Mouse (Mus musculus) heart, embryonic 12.5 days (tissue): ENCODE measurements around the gene Pfn1. TPM values are rescaled to one million over a fixed set of nuclear protein-coding genes. Genes with fewer than 3 reads are reported as not detected.

Experiments used
- ATAC-seq: fragments of 200-750 bp; cut with Nextera tagmentation; 2 replicates; pipeline ENCODE4 v1.8.0; 2017; ENCODE audit warnings: moderate TSS enrichment, moderate library complexity; ENCODE audit not compliant: insufficient number of reproducible peaks, low FRiP score
- H3K27ac ChIP-seq: fragments of 300-500 bp; sonication (generic); 2 replicates; pipeline ENCODE4 v1.5.1; 2016; ENCODE audit warnings: mild to moderate bottlenecking, moderate library complexity; ENCODE audit not compliant: poor library complexity, severe bottlenecking
- H3K27me3 ChIP-seq: fragments of 300-500 bp; sonication (generic); replicated peaks from 2 replicates; pipeline ENCODE4 v1.6.1; 2016; ENCODE audit warnings: mild to moderate bottlenecking, moderate library complexity
- H3K36me3 ChIP-seq: fragments of 300-500 bp; sonication (generic); 2 replicates; pipeline ENCODE4 v1.6.1; 2016; ENCODE audit warnings: mild to moderate bottlenecking, moderate library complexity
- H3K4me1 ChIP-seq: fragments of 300-500 bp; sonication (generic); replicated peaks from 2 replicates; pipeline ENCODE4 v1.6.1; 2016; ENCODE audit warnings: mild to moderate bottlenecking
- H3K4me2 ChIP-seq: fragments of 300-500 bp; sonication (generic); 2 replicates; pipeline ENCODE4 v1.6.1; 2016; ENCODE audit warnings: mild to moderate bottlenecking, moderate library complexity
- H3K4me3 ChIP-seq: fragments of 300-500 bp; sonication (generic); 2 replicates; pipeline ENCODE4 v1.5.1; 2016; ENCODE audit warnings: mild to moderate bottlenecking
- H3K9ac ChIP-seq: fragments of 300-500 bp; sonication (generic); 2 replicates; pipeline ENCODE4 v1.6.1; 2016; ENCODE audit warnings: mild to moderate bottlenecking, moderate library complexity
- H3K9me3 ChIP-seq: fragments of 300-500 bp; sonication (generic); replicated peaks from 2 replicates; pipeline ENCODE4 v1.6.1; 2016; ENCODE audit warnings: mild to moderate bottlenecking, moderate library complexity
- WGBS: fragments of 180-500 bp; shearing (Covaris S2); methylation state at CpG from one replicate; pipeline ENCODE4 v1.1.7; 2016; 5-methylcytosine and 5-hydroxymethylcytosine counted together
- polyA plus RNA-seq: library from polyadenylated mRNA; unstranded; fragments of >200 nt; fragmentation: Nextera tagmentation; extraction: Ambion mirVana; gene quantifications from 2 replicates; pipeline ENCODE4 v1.2.1, GENCODE M21; 2016

The Pfn1 gene
- polyA plus RNA-seq, 1 experiment from 2014 or later: 1,661 TPM

DNA sequence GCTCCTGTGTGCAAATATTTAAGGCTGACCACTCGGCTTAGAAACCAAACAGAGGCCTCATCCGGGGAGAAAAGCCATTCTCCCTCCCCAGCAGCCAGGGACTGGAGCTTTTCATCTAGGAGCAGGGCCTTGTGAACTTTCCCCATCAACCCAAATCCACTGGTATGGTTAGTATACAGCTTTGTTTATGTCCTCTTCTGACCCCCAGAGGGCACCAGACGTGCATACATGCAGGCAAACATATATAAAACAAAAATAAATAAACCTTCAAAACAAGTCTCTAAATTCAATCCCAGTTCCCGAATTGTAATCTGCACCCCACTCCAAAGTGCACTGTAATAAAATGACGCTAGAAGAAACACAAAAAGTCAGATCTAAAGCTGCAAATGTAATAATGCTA is 24.9 kb downstream of the Pfn1 start:
- no peaks in the 10 kb centered on the region for H3K27me3 ChIP-seq
- no peak overlapping the region for H3K27ac ChIP-seq
- H3K9me3 ChIP-seq: no peaks in the 10 kb centered on the region
- no peak overlapping the region for H3K9ac ChIP-seq
- H3K4me3 ChIP-seq: no peak overlapping the region
- WGBS: 62% methylated on average over 5 of the region's 5 CpGs
- no peaks in the 10 kb centered on the region for H3K4me1 ChIP-seq
- H3K36me3 ChIP-seq: no peaks in the 10 kb centered on the region
- no peak overlapping the region for H3K4me2 ChIP-seq
- no peak for ATAC-seq

DNA sequence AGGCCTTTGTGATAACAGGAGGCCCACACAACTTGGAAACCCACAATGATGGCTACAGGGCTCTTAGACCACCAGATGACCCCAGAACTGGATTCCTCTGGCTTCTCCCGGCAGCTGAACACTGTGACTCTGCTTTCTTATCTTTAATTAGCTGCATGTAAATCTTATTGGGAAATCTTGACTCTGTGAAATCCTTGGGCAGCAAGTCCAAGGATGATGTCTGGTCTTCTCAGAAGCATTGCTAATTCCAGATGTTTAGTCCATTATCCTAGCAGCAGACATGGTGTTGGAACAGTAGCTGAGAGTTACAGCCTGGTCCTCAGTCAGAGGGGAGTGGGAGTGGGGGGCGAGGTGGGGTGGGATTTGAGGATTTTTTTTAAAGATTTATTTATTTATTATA is 26.0 kb downstream of the Pfn1 start:
- H3K36me3 ChIP-seq: no peaks in the 10 kb centered on the region
- 64% methylated on average over 2 of the region's 2 CpGs for WGBS

DNA sequence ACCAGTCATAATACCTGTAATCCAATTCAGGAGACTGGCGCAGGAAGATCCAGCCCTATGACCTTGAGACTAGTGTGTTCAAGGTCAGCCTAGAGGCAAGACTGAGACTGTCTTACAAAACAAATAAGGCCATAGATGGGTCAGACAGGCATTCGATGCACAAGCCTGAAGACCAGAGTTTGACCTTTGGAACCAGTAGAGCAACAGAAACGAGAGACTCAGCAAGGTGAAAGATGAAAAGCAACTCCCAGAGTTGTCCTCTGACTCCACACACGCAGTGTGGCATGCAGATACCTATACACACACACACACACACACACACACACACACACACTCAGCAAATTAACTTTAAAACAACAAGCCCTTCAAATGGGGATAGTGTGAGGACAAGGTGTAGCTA is 27.6 kb downstream of the Pfn1 start:
- no peaks in the 10 kb centered on the region; the same call in 1 of the 2 replicates for H3K4me1 ChIP-seq
- H3K36me3 ChIP-seq: no peaks in the 10 kb centered on the region
- no peak overlapping the region for H3K4me3 ChIP-seq
- no peak for ATAC-seq
- H3K4me2 ChIP-seq: no peak overlapping the region
- H3K9me3 ChIP-seq: no peaks in the 10 kb centered on the region
- no peaks in the 10 kb centered on the region for H3K27me3 ChIP-seq
- WGBS: 74% methylated on average over 4 of the region's 4 CpGs
- H3K27ac ChIP-seq: no peak overlapping the region
- no peak overlapping the region for H3K9ac ChIP-seq

More for the DNA sequence above, 26.0 kb downstream of the Pfn1 start:
- Histone ChIP-seq H3K27ac (no peak overlapping the region), H3K9ac (no peak overlapping the region), H3K4me2 (no peak overlapping the region), H3K27me3 (no peaks in the 10 kb centered on the region), H3K4me1 (no peaks in the 10 kb centered on the region), H3K4me3 (no peak overlapping the region), H3K9me3 (no peaks in the 10 kb centered on the region)
- no peak for ATAC-seq

DNA sequence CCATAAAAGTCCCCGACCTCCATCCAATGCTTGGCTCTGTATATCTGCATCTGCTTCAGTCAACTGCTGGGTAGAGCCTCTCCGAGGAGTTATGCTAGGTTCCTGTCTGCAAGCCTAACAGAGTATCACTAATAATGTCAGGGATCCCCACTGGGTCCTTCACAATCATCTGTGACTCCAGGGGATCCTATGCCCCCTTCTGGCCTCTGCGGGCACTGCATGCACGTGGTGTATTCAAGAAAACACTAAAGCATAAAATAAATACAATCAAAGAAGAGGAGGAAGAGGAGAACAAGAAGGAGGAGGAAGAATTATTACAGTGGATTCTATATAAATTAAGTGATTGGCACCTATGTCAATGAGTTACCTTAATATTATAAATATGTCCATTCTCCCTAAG is 29.0 kb downstream of the Pfn1 start:
- 48% methylated on average over 4 of the region's 4 CpGs for WGBS
- no peak overlapping the region for H3K27ac ChIP-seq
- H3K4me3 ChIP-seq: no peak overlapping the region
- no peaks in the 10 kb centered on the region for H3K9me3 ChIP-seq
- H3K4me2 ChIP-seq: no peak overlapping the region
- H3K4me1 ChIP-seq: no peaks in the 10 kb centered on the region; the same call in 1 of the 2 replicates
- no peaks in the 10 kb centered on the region for H3K36me3 ChIP-seq
- no peak for ATAC-seq
- no peak overlapping the region for H3K9ac ChIP-seq
- H3K27me3 ChIP-seq: no peaks in the 10 kb centered on the region

DNA sequence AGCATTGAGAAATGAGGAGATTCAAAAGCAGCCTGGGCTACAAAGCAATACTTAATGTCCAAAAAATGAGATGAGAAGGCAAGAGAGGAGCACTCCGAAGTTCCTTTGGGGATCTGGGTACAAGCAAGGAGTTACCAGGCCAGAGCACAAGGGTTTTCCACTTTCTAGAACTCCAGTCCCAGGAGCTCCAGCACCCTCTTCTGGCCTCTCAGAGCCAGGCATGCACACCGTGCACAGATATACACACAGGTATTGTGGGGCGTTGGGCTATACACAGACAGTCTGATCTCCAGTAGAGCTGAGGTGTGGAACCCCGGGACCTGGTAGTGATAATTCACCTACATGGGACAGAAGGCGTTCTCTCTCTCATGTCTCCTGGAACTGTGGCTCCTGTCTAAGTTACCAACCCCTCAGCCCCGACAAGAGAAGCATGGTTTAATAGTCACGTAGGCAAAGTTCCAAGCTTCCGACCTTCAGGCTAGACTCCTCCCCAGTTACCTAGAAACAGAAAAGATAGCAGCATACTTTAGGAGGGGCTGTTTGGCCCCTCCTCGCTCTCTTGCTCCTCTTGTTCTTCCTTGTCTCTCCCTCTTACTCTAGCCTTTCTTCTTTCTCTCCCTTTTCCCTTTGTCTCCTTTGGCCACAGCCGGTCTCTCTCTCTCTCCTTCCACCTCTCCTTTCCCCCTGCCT is 31.2 kb downstream of the Pfn1 start:
- no peak overlapping the region for H3K9ac ChIP-seq
- H3K36me3 ChIP-seq: no peaks in the 10 kb centered on the region
- H3K27me3 ChIP-seq: no peaks in the 10 kb centered on the region
- no peaks in the 10 kb centered on the region for H3K9me3 ChIP-seq
- no peak overlapping the region for H3K4me3 ChIP-seq
- no peak for ATAC-seq
- H3K4me2 ChIP-seq: no peak overlapping the region
- 66% methylated on average over 10 of the region's 10 CpGs for WGBS
- no peaks in the 10 kb centered on the region; the same call in 1 of the 2 replicates for H3K4me1 ChIP-seq
- no peak overlapping the region for H3K27ac ChIP-seq

DNA sequence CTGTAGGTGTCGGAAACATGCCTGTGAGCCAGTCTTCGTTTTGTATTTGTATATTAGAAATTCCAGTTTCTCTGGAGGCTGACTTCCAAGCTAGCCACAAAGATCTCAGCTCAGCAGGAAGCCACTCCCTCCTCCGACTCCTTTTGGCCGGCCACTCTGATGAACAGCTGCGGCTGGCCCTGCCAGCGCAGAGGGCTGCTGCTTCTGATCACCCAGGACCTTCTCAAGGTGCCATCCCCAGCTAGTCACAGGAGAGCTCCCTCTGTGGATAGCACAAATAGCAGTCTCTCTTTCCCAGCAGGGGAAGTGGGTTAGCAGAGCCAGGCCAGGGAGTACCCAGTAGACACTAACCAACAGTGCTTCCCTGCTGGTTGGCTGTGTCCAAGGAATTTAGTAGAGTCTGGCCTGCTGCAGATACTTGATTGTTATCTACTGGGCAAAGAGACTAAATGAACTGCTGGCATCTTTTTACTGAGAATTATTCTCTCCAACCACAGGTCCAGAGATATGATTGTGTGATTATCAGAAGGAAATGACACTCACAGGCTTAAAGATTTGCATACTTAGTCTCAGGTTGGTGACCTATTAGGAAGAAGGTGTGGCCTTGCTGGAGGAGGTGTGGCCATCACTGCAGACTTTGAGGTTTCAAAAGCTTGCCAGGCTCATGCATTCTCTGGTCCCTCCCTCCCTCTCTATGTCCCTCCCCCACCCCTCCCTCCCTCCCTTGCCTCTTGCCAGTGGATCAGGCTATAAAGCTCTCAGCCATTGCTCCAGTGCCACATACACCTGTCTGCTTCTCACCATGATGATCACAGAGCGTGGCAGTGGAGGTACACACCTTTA is 32.3 kb downstream of the Pfn1 start:
- Histone ChIP-seq H3K9ac (no peak overlapping the region), H3K4me2 (no peak overlapping the region), H3K27me3 (peaks cover 4% of the 10 kb centered on the region; the same call in 1 of the 2 replicates), H3K27ac (no peak overlapping the region), H3K4me1 (no peaks in the 10 kb centered on the region; the same call in 1 of the 2 replicates), H3K4me3 (no peak overlapping the region), H3K36me3 (no peaks in the 10 kb centered on the region), H3K9me3 (no peaks in the 10 kb centered on the region)
- ATAC-seq: no peak
- WGBS: 38% methylated on average over 7 of the region's 7 CpGs

DNA sequence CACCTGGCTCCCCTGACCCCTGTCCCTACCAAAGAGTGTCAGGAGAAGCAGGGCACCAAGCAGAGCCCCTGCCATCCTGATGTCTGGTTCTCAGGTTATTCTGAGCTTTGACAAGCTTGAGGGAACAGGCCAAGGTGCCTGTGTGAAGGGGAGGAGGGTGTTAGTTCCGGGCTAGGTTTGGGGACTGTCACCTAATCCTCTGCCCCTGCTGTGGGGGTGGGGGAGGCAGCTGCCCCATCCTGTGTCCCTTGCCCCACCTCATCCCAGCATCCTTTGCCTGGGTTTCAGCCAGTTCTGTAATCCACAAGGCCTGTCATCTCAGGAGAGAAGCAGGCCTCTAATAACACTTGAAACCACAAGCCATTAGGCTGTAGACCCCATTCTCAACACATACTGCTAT is 35.3 kb downstream of the Pfn1 start, which contains the start of gene Chrne:
Chrne (minus strand) TSS at position 116 of the 400 bp plus-strand sequence.
- WGBS: 12% methylated on average over 1 of the region's 1 CpGs
- peaks cover 19% of the 10 kb centered on the region for H3K4me1 ChIP-seq

DNA sequence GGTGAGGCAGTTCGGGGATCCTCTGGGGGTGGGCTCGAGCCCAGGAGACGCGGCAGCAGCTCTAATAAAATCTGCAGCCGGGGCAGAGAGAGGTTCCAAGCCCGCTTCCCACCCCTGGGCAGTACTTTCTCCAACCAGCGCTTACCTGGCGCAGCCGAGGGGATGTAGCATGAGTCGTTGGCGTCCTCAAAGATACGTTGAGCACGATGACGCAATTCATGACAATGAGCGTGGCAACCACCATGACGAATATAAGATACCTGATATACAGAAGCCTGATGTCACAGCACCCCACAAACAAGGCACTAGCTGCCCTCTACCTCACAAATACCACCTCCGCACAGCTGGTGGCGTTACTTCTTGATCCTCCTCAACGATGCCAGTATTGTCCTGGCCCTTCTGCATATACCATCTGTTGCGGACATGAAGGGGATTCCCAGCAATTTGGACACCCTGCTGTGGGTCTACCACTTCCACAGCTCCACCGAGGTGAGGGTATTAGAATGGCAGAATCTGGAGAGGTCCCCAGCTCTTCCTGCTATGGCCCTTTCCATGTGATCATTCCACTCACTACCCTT is 38.8 kb downstream of the Pfn1 start, which contains the start of gene 4930544D05Rik:
4930544D05Rik (plus strand) TSS at position 333 of the 578 bp plus-strand sequence.
- Histone ChIP-seq H3K9ac (peak within 1 kb of the TSS; percentile 59; the same call in 1 of the 2 replicates), H3K4me2 (peak within 1 kb of the TSS; percentile 76), H3K4me1 (peaks cover 19% of the 10 kb centered on the region), H3K36me3 (peaks cover 31% of the 10 kb centered on the region), H3K27ac (peak within 1 kb of the TSS; percentile 60), H3K9me3 (no peaks in the 10 kb centered on the region), H3K27me3 (peaks cover 14% of the 10 kb centered on the region; the same call in 1 of the 2 replicates), H3K4me3 (peak within 1 kb of the TSS; percentile 42)
- 8% methylated on average over 21 of the region's 21 CpGs for WGBS
- no peak for ATAC-seq

More for the DNA sequence above, 35.3 kb downstream of the Pfn1 start, which contains the start of gene Chrne:
- Histone ChIP-seq H3K27ac (no peak within 1 kb of the TSS), H3K27me3 (peaks cover 14% of the 10 kb centered on the region; the same call in 1 of the 2 replicates), H3K4me3 (no peak within 1 kb of the TSS), H3K4me2 (no peak within 1 kb of the TSS), H3K9me3 (no peaks in the 10 kb centered on the region), H3K9ac (no peak within 1 kb of the TSS), H3K36me3 (no peaks in the 10 kb centered on the region)
- ATAC-seq: no peak

DNA sequence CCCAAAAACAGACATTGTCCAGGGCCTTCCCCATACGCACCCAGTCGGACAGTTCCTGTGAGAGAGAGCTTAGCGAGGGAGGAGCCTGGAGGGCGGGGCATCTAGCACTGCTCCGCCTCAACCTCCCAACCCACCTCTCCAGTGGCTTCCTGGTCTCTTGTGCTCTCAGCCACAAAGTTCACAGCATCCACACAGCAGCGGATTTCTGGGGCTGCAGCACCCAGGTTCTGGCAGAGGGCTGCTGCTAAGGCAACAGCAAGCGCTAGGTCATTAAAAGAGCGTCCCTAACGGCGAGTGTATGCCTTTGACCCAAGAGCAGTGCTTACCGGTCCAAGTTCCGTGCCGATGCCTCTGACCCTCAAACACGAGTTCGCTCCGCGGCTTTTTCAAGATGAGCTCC is 39.4 kb downstream of the Pfn1 start:
- Histone ChIP-seq H3K4me2 (peak overlapping the region; percentile 76), H3K4me3 (peak overlapping the region; percentile 42), H3K27me3 (peaks cover 14% of the 10 kb centered on the region; the same call in 1 of the 2 replicates), H3K36me3 (peaks cover 37% of the 10 kb centered on the region), H3K9ac (peak overlapping the region; percentile 59; the same call in 1 of the 2 replicates), H3K4me1 (peaks cover 19% of the 10 kb centered on the region), H3K27ac (peak overlapping the region; percentile 60), H3K9me3 (no peaks in the 10 kb centered on the region)
- peak; percentile 84 for ATAC-seq
- under 1% methylated on average over 17 of the region's 17 CpGs for WGBS

DNA sequence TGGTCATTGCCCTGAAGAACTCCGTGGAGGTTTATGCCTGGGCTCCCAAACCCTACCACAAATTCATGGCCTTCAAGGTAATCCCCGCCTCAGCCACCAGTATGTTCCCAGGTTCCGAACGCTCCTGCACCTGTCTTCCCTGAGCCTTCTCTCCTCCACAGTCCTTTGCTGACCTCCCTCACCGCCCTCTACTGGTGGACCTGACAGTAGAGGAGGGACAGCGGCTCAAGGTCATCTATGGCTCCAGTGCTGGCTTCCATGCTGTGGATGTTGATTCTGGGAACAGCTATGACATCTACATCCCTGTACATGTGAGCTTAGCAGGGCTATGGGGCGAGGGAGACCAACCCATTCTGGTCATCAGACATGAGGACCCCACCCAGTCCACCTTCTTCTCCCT is 41.9 kb downstream of the Pfn1 start:
- no peak for ATAC-seq
- Histone ChIP-seq H3K4me3 (no peak overlapping the region), H3K4me1 (peaks cover 19% of the 10 kb centered on the region), H3K9ac (no peak overlapping the region), H3K27ac (no peak overlapping the region), H3K27me3 (peaks cover 13% of the 10 kb centered on the region; the same call in 1 of the 2 replicates), H3K9me3 (no peaks in the 10 kb centered on the region), H3K4me2 (no peak overlapping the region), H3K36me3 (peaks cover 62% of the 10 kb centered on the region)
- 79% methylated on average over 7 of the region's 7 CpGs for WGBS

DNA sequence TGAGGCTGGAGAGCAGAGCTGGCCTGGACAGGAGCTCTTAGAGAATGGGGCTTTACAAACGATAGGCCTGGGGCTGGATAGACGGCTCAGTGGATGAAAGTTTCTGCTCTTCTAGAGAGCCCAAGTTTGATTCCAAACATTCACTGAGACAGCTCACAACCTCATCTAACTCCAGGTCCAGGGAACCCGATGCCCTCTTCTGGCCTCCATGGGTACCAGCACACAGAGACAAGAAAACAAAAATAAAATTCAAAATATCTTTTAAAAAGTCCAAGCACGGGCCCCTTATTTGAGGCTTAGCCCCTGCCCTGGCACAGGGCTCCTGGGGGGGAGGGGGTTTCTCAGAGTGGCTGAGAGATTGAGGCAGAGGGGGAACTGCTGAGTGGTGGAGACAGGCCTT is 43.7 kb downstream of the Pfn1 start:
- 89% methylated on average over 4 of the region's 4 CpGs for WGBS
- Histone ChIP-seq H3K4me2 (no peak overlapping the region), H3K27me3 (no peaks in the 10 kb centered on the region), H3K27ac (no peak overlapping the region), H3K9me3 (no peaks in the 10 kb centered on the region), H3K4me3 (no peak overlapping the region), H3K4me1 (peaks cover 15% of the 10 kb centered on the region), H3K9ac (no peak overlapping the region), H3K36me3 (peaks cover 80% of the 10 kb centered on the region)
- ATAC-seq: no peak
